Mouse (Mus musculus) kidney, postnatal 25 days (tissue): Measurements from ENCODE around the gene Ccpg1os.

Experiments used
- DNase-seq, 2 experiments: peaks; one replicate each; pipeline ENCODE4 v3.0.0; 2021; ENCODE audit warnings: mixed read lengths in 2 of 2

Gene Ccpg1os

DNA sequence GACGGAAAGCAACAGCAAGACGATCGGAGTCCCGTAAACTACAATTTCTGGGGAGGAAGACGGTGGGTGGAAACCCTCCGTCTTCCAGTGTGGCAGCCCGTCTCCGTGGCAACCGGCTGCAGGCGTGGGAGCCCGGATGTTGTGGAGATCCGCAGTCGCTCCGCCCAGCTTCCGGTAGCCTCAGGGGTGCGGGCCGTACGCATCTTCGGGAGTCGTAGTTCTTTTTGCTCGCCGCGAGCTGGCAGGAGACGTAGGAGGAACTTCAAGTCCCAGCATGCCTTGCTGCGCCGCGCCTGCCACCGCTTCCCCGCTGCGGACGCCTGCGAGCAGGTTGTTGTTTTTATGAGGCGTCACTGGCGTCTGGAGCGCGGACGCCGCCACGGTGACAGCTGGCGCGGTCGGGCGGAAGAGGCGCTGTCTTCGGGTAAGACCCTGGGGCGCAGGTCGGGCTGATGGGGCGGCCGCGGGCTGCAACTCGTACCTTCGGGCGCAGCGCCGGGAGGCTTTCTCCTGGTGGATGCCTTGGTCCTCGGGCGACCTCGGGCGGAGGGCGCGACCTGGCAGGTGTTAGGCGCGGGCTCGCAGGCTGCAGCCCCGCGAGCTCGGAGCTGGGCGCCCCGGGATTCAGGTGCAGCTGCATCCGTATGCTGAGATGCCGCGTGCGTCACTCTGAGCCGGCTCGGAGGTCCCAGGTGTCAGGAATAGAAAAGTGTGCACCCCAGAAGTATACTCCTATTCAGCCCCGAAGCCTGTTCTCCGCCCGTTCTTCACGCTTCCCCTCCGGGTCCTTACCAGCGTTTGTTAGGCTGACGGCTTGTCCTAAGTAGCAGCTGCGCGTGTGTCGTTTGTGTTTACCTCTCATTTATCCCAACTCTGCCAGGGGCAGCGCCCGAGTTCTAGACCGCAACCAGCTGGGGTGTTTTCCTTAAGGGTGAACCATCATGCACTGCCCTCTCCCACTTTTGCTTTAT, at the start of gene Ccpg1os, which contains the start of gene Ccpg1:
Gene Ccpg1os, minus strand, starts transcription at position 133 of the 971 bp plus-strand sequence.
Gene Ccpg1, plus strand, starts transcription at position 180 of the 971 bp plus-strand sequence.
- peak; percentile 97 to 99 for DNase-seq

DNA sequence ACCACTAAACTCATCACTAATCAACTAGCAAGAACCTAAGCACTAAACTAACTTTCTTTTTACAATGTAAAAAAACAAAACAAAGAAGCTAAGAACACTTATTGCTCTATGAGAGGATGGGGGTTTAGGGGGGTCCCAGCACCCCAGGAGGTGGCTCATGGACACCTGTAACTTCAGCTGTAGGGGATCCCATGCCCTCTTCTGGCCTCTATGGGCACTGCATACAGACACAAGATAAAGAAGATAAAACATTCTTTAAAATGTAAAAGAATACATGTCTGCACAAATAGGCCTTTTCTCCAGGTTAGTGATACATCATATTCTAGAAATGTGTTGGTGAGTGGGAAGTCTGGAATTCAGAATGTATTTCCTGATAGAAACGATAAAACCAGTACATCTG, 48.2 kb upstream of the Ccpg1os start:
- DNase-seq, result no peak

DNA sequence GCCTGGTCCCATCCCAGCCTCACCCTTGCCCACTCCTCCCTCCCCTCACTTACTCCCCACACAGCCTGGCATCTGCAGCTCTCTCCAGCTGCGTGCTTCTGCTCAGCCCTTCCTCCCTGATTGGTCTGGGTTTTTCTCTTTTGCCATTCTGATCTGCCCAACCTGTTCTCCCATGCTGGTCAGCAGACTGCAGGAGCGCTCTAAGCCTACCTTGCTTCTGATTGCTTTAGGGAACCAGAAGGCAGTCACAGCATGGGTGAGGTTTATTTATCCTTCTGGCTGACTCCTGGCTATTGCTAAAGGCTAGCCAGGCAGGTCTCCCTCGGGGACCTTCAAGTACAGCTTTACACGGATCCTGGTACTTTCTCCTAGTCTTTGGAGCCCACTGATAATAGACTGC, 46.2 kb upstream of the Ccpg1os start:
- DNase-seq, result no peak

DNA sequence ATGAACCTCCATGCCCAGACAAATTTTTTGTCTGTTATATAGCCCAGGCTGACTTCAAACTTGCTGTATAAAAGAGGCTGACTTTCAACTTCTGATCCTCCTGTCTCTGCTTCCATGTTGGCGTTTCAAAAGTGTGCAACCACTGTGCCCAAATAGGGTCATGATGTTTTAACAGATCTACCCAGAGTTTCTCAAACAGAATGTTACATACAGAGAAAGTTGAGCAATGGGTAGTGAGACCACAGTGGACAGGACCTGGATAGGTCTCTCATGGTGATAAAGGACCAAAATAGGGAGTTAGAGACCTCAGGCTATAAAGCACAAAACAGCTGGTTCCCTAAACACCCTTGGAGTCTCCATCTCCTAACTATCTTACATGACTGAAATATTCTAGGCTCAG, 45.3 kb upstream of the Ccpg1os start:
- DNase-seq, result no peak

DNA sequence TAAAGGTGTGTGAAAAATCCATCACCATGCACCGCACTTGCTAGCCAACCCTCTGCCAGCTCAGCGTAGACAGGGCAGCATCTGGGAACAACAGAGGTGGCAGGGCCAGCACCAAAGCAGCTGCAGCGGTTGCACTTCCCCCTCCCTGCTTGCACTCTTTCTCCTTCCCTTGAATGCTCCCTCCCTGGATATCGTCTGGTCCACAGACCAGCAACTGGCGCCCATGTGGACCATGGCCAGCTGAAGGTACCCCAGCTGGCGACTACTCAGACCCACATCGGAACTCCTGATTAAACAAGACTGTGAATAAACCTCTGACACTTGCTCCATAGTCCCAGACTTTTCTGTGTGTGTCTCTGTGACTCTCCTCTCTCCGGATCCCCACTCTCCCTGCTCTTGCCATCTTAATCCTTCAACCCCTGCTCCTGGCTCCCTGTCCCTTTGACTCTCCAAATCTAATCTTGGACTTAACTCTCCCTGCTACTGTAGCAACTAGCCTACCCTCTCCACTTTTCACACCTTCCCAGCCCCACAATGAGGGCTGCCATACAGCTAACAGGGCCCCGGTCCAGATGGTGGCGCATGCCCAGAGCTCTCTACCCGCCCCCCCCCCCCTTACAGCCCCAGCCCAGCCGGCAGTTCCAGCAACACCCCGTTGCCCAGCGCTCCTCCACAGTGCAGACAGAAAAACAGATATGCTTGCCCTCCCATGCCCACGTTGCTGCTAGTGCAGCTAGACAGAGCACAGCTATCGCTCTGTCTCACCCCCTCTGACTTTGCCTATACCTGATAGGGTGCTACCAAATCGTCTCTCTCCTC, 40.8 kb upstream of the Ccpg1os start:
- DNase-seq, result no peak

DNA sequence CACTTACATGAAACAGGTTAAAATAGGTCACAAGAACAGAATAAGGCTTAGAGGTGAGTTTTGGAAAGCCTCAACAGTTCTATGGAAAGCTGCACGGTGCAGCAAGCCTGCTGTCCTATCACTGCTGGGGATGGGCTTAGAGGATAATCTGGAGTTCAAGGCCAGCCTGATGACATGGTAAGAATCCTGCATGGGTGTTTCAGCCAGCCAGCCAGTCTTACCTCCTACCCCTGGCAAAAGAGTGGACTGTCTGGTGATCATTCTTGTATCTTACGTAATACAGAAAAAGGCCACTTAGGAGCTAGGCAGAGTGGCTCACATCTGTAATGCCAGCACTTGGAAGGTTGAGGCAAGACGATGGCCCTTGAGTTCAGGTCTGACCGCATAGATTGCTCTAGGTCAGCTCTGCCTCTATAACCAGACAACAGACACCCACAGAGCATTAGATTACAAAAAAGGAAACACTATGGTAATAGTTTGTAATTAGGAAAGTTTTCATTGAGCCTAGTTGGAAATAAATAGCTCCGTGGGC, 35.5 kb upstream of the Ccpg1os start:
- no peak for DNase-seq

DNA sequence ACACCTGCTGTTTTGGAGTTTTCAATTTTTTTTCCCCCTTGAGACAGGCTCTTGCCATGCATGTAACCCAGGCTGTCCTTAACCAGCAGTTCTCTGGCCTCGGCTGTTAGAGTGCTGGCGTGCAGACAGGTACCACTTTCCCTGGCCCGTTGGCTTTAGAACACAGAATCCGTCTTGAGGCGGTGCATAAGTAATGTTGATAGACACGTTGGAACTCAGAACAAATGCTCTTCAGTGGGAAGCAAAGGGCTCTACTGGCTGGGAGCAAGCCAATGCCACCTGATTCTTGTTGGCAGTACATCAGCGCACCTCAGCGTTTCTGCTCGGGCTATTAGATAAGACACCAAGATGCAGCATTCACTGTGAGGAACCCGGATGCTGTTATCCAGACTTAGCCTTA, 34.7 kb upstream of the Ccpg1os start:
- no peak for DNase-seq

DNA sequence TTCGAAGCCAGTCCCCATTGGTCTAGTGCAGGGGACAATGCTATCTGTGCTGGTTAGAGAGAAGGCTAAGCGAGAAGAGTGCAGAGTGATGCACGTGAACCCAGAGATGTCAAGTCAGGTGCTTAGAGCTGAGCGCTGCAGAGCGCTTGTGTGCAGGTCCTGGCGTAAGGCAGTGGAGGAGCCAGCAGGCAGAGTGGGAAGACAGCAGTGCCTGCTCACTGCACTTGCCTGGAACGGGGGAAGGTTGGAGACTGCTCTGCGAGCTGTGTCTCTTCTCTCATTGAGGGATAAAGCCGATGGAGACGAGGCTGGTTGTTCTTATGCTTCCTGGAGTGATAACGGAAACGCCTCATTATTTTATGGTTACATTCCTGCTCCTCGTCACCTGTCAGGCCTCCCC, 29.5 kb upstream of the Ccpg1os start:
- no peak for DNase-seq

DNA sequence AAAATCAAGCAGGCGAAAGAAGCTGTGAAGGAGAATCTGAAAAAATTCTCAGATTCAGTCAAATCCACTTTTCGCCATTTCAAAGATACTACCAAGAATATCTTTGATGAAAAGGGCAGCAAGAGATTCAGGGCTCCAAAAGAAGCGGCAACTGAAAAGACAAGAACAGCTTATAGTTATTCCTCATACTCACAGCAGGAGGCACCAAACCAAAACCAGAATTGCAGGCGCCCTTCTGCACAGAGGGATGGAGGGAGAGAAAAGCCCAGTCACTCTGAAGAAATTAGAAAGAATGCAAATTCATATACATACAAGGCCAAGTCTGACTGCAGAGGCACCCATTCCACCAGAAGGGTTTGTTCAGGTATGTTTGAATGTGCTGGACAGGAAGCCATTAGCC, 27.4 kb upstream of the Ccpg1os start:
- DNase-seq, result no peak

DNA sequence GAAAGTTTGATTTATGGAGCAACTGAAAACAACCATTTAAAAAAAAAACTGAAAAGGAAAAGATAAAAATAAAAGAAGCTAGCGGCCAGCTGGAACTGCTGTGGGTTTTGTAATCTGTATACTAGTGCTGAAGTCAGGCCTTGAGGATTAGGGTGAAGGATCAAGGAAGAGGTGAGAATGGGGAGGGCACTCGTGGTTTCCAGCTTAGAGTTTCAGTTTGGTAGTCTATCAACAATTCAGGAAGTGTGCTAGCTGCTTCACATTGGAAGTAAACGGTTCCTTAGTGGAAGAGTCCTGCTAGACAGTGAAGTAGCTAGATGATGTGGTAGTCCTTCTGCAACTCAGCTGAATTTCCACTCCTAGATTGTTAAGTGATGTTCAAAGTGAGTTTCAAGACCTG, 23.2 kb upstream of the Ccpg1os start:
- DNase-seq, result no peak

DNA sequence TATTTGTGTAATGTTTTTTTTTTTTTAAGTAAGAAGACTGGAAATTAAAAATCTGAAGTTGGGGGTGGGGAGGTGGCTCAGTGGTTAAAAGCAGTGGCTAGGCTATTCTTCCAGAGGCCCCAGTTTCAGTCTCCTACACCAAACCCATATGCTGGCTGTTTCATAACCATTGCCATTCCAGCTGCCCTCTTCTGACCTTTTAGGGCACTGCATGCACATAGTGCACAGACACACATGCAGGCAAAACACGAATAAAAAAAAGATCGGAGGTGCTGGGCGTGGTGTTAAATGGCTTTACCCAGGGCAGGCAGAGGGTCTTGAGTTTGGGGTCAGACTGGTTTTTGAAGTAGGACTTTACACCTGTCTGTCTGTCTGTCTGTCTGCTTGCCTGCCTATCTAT, 21.0 kb upstream of the Ccpg1os start:
- DNase-seq, result no peak

DNA sequence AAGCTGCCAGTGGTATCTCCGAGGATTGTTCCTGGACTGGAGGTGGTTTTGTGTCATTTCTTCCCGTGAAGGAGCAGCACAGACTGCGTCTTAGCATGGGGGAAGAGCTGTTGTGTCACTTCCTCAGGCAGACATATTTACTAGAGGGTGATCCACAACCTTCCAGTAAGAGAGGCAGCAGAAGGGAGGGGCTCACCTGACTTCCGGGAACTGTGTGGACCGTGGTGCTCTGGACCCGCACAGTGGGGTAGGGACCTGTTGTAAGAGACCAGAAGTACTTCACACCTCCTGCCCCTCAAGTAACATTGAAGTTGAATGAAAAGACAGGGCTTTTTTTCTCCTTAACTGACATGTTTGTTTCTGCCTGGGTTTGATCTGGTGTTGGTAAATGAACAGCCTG, 19.9 kb upstream of the Ccpg1os start:
- DNase-seq, result no peak

DNA sequence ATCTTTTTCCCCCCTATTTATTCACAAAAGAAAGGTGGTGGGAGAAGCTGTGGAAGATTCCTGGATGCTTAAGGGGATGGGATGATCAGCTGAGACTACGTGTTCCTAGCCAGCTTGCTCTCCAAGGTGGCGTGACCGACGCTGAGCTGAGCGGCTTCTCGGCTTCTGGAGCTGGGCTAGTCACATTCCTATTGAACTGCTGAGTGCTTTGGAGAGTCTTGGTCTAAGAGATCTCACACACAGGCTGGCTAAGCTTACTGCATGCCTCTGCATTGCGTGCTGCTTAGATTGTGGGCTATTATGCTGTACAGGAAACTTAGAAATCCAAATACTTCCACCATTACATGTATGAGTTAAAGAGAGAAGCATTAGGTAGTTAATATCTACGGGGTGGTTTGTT, 18.9 kb upstream of the Ccpg1os start:
- DNase-seq, result no peak

DNA sequence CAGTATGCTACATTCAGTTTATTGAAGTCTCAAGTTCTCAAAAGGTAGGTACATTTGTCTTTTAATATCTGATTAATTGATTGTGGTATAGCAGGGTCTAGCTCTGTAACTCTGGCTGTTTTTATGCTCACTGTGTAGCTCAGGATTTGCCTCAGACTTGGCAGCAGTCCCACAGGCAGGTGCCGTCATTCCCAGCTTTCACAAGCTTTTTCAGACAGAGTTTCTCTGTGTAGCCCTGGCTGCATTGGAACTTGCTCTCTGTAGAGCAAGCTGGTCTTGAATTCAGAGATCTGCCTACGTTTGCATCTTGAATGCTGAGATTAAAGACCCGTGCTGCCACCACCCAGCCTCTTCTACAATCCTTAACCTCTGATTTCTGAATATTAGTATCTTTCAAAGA, 17.0 kb upstream of the Ccpg1os start:
- DNase-seq, result peak; percentile 19 to 55

DNA sequence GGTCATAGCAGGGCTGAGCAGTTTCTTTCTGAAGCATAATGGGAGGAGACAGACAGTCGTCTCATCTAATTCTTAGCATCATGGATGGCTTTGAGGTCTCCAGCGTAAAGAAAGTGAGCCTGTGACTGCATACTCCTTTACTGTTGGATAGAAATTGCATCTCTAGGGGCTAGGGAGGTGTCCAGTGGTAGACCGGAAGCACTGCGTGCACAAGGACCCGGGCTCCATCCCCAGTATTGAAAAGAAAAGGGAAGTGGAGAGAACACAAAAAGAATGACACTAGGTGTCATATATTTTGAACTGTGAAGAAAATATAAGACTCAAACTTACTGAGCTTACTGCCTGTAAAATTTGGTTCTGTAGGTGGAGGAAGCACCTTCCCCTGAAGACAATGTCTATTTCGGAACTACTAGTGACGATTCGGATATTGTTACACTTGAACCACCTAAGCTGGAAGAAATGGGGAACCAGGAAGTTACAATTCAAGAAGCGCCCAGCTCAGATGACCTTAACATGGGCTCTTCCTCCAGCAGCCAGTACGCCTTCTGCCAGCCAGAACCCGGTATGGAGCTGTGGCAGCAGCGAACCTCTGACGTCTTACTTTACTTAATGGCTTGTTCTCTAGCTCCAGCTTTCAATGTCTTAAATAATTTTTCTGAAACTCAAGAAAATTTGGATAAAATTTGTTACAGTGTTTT, 16.3 kb upstream of the Ccpg1os start:
- DNase-seq, result no peak

DNA sequence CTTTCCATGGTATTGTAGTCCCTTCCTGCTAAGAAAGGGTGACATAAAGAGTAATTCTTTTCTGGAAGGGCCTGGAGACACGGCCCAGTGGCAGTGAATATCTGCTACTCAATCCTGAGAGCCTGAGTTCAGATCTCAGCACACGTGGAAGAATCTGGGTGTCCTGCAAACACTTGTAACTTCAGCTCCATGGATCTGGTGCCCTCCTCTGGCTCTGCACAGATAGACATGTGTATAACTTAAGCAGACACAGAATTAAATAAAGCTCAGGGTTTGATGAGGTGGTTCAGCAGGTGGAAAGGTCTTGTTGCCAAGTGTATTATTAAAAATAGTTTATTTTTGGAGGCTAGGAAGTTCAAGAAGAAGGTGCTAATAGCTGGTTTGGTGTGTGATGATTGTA, 15.3 kb upstream of the Ccpg1os start:
- DNase-seq, result no peak

DNA sequence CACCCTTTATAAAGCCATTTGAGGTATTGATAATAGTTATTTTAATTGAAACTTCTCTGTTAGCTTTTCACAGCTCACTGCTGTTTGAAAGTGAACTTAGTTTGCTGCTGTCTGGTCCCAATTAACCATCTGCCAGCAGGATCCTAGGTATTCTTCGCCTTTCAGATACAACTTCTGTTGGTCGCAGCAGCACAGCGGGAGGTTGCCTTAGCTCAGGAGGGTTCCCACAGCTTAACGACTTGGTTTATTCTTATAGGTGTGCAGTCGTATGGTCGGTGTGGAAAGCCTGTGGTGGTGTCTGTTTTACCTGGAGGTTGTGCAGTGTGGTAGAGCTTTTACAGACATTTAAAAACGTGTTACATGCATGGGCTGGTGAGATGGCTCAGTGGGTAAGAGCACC, 11.6 kb upstream of the Ccpg1os start:
- no peak for DNase-seq

DNA sequence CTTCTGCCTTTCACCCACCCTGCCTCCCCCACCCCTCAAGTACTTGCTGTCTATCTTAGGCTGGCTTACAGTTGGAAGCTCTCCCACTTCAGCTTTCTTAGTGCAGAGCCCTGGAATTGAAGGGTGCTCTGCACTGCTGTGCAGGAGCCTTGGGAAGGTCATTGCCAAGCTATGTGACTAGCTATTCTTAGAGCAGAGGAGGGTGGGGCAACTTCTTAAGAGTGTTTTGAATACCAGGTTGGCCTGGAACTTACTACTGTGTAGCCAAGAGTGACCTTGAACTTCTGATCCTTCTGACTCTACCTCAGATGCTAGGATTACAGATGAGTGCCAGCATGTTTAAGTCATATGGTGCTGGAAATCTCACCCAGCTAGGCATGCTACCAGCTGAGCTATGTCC, 11.0 kb upstream of the Ccpg1os start:
- no peak for DNase-seq

DNA sequence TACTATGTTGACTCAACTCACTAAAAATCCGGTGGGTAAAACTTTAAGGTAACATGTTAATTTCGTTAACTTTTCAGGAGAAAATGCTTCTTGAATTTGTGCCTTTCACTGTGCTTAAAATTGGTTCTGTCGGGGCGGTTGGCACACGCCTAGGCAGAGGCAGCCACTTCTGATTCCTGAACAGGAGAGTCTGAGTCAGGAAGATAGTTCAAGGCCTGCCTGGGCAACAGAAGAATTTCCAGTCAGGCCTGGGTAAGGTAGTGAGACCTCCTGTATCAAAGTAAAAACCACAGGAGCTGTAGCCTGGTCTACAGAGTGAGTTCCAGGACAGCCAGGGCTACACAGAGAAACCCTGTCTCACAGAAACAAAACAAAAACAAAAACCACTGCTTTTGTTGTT, 7.4 kb upstream of the Ccpg1os start:
- DNase-seq, result no peak

DNA sequence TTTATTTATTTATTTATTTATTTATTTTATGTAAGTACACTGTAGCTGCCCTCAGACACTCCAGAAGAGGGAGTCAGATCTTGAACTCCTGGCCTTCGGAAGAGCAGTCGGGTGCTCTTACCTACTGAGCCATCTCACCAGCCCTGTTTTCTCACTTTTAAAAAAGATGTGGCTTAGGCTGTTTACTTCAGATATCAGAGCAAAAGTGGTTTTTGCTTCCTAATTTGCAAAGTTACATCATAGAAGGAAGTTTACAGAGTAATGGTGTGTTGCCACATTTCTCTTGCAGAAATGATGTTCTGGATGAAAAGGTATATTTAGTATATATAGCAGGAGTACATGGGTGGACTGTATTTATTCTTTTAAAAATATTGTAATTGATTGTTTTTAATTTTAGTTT, 6.2 kb upstream of the Ccpg1os start:
- DNase-seq, result no peak

DNA sequence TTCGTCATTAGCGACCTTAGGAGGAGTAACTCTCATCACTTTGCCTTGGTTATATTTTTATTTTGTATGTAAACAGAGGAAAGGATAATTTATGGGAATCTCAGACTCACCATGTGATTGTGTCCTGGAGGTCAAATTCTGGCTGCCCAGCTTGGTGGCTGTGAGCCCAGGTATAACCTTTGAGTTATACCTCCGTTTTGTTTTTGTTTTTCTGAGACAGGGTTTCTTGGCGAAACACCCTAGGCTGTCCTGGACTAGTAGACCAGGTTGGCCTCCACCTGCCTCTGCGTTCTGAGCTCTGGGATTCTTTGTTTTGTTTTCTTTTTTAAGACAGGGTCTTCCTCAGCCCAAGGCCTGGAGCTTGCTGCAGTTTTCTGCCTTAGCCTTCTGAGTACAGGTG, 3.5 kb upstream of the Ccpg1os start:
- peak; percentile 23 to 46 for DNase-seq

DNA sequence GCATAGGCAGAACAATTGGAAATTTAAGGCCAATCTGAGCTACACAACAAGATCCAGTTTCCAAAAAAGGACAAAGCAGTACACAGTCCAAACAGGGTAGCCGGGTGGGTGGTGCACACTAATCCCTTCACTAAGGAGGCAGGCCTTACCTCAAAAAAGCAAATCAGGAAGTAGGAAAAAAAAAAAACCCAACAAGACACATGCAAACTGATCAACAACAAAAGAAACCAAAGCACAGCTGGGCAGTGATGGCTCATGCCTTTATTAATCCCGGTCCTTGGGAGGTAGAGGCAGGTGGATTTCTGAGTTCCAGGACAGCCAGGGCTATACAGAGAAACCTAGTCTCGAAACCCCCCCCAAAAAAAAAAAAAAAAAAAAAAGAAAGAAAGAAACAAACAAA, 2.5 kb upstream of the Ccpg1os start:
- no peak for DNase-seq

DNA sequence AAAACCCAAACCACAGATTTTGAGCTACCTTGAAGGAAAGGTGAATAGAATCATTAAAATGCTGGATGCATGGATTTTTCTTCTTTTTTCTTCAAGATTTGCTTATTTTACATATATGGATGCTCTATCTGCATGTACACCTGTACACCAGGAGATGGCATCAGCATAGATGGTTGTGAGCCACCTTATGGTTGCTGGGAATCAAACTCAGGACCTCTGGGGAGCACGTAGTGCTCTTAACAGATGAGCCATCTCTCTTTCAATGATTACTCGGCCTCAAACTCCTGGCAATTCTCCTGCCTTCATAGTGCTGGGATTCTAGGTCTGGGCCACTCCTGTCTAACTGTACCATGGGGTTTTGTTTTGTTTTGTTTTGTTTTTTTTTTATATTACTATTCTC, 2.1 kb downstream of the Ccpg1os start:
- DNase-seq, result no peak
